Mouse (Mus musculus) embryonic facial prominence, embryonic 13.5 days (tissue): ENCODE results near the gene Gramd1c. TPM values are rescaled to one million over a fixed set of nuclear protein-coding genes. Genes with fewer than 3 reads are reported as not detected.

Source experiments
- ATAC-seq: fragments of 200-750 bp; cut with Nextera tagmentation; 2 replicates; pipeline ENCODE4 v1.8.0; 2017; ENCODE audit warnings: low read depth; ENCODE audit not compliant: insufficient number of reproducible peaks, insufficient read depth, low FRiP score, low TSS enrichment
- H3K27ac ChIP-seq: fragments of 300-500 bp; sonication (generic); 2 replicates; pipeline ENCODE4 v1.5.1; 2015; ENCODE audit warnings: moderate library complexity, mild to moderate bottlenecking, inconsistent platforms
- H3K27me3 ChIP-seq: fragments of 300-500 bp; sonication (generic); 2 replicates; pipeline ENCODE4 v1.6.1; 2015; ENCODE audit warnings: mild to moderate bottlenecking, inconsistent platforms
- H3K36me3 ChIP-seq: fragments of 300-500 bp; sonication (generic); 2 replicates; pipeline ENCODE4 v1.6.1; 2015; ENCODE audit warnings: mild to moderate bottlenecking, inconsistent platforms
- H3K4me1 ChIP-seq: fragments of 300-500 bp; sonication (generic); 2 replicates; pipeline ENCODE4 v1.6.1; 2015; ENCODE audit warnings: inconsistent platforms
- H3K4me2 ChIP-seq: fragments of 300-500 bp; sonication (generic); 2 replicates; pipeline ENCODE4 v1.6.1; 2015; ENCODE audit warnings: moderate library complexity, mild to moderate bottlenecking, inconsistent platforms
- H3K4me3 ChIP-seq: fragments of 300-500 bp; sonication (generic); 2 replicates; pipeline ENCODE4 v1.5.1; 2015; ENCODE audit warnings: mild to moderate bottlenecking, inconsistent platforms
- H3K9ac ChIP-seq: fragments of 300-500 bp; sonication (generic); 2 replicates; pipeline ENCODE4 v1.6.1; 2015; ENCODE audit warnings: mild to moderate bottlenecking, inconsistent platforms
- H3K9me3 ChIP-seq: fragments of 300-500 bp; sonication (generic); 2 replicates; pipeline ENCODE4 v1.6.1; 2016; ENCODE audit warnings: inconsistent platforms
- WGBS: fragments of 180-500 bp; shearing (Covaris S2); methylation state at CpG from one replicate; pipeline ENCODE4 v1.1.7; 2015; ENCODE audit warnings: mixed read lengths; 5-methylcytosine and 5-hydroxymethylcytosine counted together
- polyA plus RNA-seq: library from polyadenylated mRNA; unstranded; fragments of >200 nt; fragmentation: Nextera tagmentation; extraction: Ambion mirVana; gene quantifications from 2 replicates; pipeline ENCODE4 v1.2.1, GENCODE M21; 2015

Gramd1c gene
- polyA plus RNA-seq, 1 experiment from 2014 or later = 5.4 TPM

GRCm38 (mm10) chr16:44058745-44059144 lies 4.4 kb downstream of the Gramd1c start:
- Histone ChIP-seq H3K4me2 (no peak overlapping the region), H3K9me3 (no peaks in the 10 kb centered on the region), H3K4me3 (no peak overlapping the region), H3K4me1 (peaks cover 13% of the 10 kb centered on the region), H3K9ac (no peak overlapping the region), H3K27me3 (no peaks in the 10 kb centered on the region), H3K27ac (no peak overlapping the region), H3K36me3 (no peaks in the 10 kb centered on the region)
- 22% methylated on average over 10 of the region's 10 CpGs for WGBS
- ATAC-seq = no peak

- Histone ChIP-seq H3K4me1 (peaks cover 21% of the 10 kb centered on the region), H3K27ac (no peak overlapping the region), H3K4me3 (no peak overlapping the region), H3K9me3 (no peaks in the 10 kb centered on the region), H3K9ac (no peak overlapping the region), H3K36me3 (no peaks in the 10 kb centered on the region), H3K4me2 (no peak overlapping the region), H3K27me3 (no peaks in the 10 kb centered on the region)
- WGBS = 62% methylated on average over 8 of the region's 8 CpGs
- ATAC-seq = no peak
These were observed 7.4 kb downstream of the Gramd1c start for GRCm38 (mm10) chr16:44055766-44056165.

- H3K27ac ChIP-seq = no peak overlapping the region
These were observed 9.9 kb downstream of the Gramd1c start for GRCm38 (mm10) chr16:44053265-44053664.

GRCm38 (mm10) chr16:44052390-44052789 lies 10.8 kb downstream of the Gramd1c start:
- WGBS = 55% methylated on average over 6 of the region's 6 CpGs
- Histone ChIP-seq H3K27ac (no peak overlapping the region), H3K9ac (no peak overlapping the region), H3K27me3 (no peaks in the 10 kb centered on the region), H3K4me2 (no peak overlapping the region), H3K4me1 (peaks cover 15% of the 10 kb centered on the region), H3K9me3 (no peaks in the 10 kb centered on the region), H3K4me3 (no peak overlapping the region), H3K36me3 (no peaks in the 10 kb centered on the region)
- ATAC-seq = no peak

More at GRCm38 (mm10) chr16:44053265-44053664, 9.9 kb downstream of the Gramd1c start:
- no peak for ATAC-seq
- Histone ChIP-seq H3K4me2 (peak overlapping the region; percentile 9; the same call in 1 of the 2 replicates), H3K27me3 (no peaks in the 10 kb centered on the region), H3K9ac (no peak overlapping the region), H3K4me1 (peaks cover 17% of the 10 kb centered on the region), H3K36me3 (no peaks in the 10 kb centered on the region), H3K4me3 (no peak overlapping the region), H3K9me3 (no peaks in the 10 kb centered on the region)
- 17% methylated on average over 6 of the region's 6 CpGs for WGBS

GRCm38 (mm10) chr16:44050139-44050538 lies 13.0 kb downstream of the Gramd1c start:
- no peak overlapping the region for H3K4me3 ChIP-seq
- H3K9me3 ChIP-seq = 0 out of 2 replicates have a peak, but pooled peaks cover 3% of the 10 kb centered on the region
- no peaks in the 10 kb centered on the region for H3K36me3 ChIP-seq
- H3K4me1 ChIP-seq = peaks cover 15% of the 10 kb centered on the region
- no peak for ATAC-seq
- no peak overlapping the region for H3K4me2 ChIP-seq
- 88% methylated on average over 5 of the region's 5 CpGs for WGBS
- H3K9ac ChIP-seq = no peak overlapping the region
- H3K27me3 ChIP-seq = no peaks in the 10 kb centered on the region
- no peak overlapping the region for H3K27ac ChIP-seq

- WGBS = 77% methylated on average over 4 of the region's 4 CpGs
- ATAC-seq = no peak
- Histone ChIP-seq H3K27me3 (no peaks in the 10 kb centered on the region), H3K9ac (no peak overlapping the region), H3K4me2 (no peak overlapping the region), H3K9me3 (no peaks in the 10 kb centered on the region), H3K36me3 (no peaks in the 10 kb centered on the region), H3K4me1 (peaks cover 5% of the 10 kb centered on the region; the same call in 1 of the 2 replicates), H3K27ac (no peak overlapping the region), H3K4me3 (no peak overlapping the region)
These were observed 24.0 kb downstream of the Gramd1c start for GRCm38 (mm10) chr16:44039112-44039511.

GRCm38 (mm10) chr16:44035221-44035620 lies 27.9 kb downstream of the Gramd1c start:
- Histone ChIP-seq H3K4me2 (no peak overlapping the region), H3K4me1 (peaks cover 5% of the 10 kb centered on the region; the same call in 1 of the 2 replicates), H3K36me3 (no peaks in the 10 kb centered on the region), H3K9me3 (no peaks in the 10 kb centered on the region), H3K9ac (no peak overlapping the region), H3K4me3 (no peak overlapping the region), H3K27ac (no peak overlapping the region), H3K27me3 (no peaks in the 10 kb centered on the region)
- 73% methylated on average over 3 of the region's 3 CpGs for WGBS
- no peak for ATAC-seq

- H3K27me3 ChIP-seq = no peaks in the 10 kb centered on the region
- WGBS = 89% methylated on average over 5 of the region's 5 CpGs
- no peak overlapping the region for H3K9ac ChIP-seq
- no peaks in the 10 kb centered on the region for H3K9me3 ChIP-seq
- no peak overlapping the region for H3K4me3 ChIP-seq
- no peaks in the 10 kb centered on the region for H3K36me3 ChIP-seq
- no peak for ATAC-seq
- H3K4me2 ChIP-seq = no peak overlapping the region
- H3K4me1 ChIP-seq = peaks cover 5% of the 10 kb centered on the region; the same call in 1 of the 2 replicates
- no peak overlapping the region for H3K27ac ChIP-seq
These were observed 29.8 kb downstream of the Gramd1c start for GRCm38 (mm10) chr16:44033365-44033764.

- H3K4me3 ChIP-seq = no peak overlapping the region
- ATAC-seq = no peak
- no peaks in the 10 kb centered on the region for H3K9me3 ChIP-seq
- no peaks in the 10 kb centered on the region for H3K27me3 ChIP-seq
- no peak overlapping the region for H3K9ac ChIP-seq
- H3K27ac ChIP-seq = no peak overlapping the region
- 67% methylated on average over 2 of the region's 2 CpGs for WGBS
- no peak overlapping the region for H3K4me2 ChIP-seq
- H3K36me3 ChIP-seq = no peaks in the 10 kb centered on the region
- peaks cover 3% of the 10 kb centered on the region; the same call in 1 of the 2 replicates for H3K4me1 ChIP-seq
These were observed 33.9 kb downstream of the Gramd1c start for GRCm38 (mm10) chr16:44029273-44029672.

- 58% methylated on average over 9 of the region's 9 CpGs for WGBS
- ATAC-seq = no peak
These were observed 36.3 kb downstream of the Gramd1c start for GRCm38 (mm10) chr16:44026822-44027221.

GRCm38 (mm10) chr16:44026210-44026609 lies 36.9 kb downstream of the Gramd1c start:
- WGBS = 56% methylated on average over 6 of the region's 6 CpGs
- ATAC-seq = no peak
- Histone ChIP-seq H3K27me3 (no peaks in the 10 kb centered on the region), H3K4me3 (no peak overlapping the region), H3K27ac (no peak overlapping the region), H3K4me2 (no peak overlapping the region), H3K4me1 (peaks cover 3% of the 10 kb centered on the region; the same call in 1 of the 2 replicates), H3K36me3 (no peaks in the 10 kb centered on the region), H3K9me3 (no peaks in the 10 kb centered on the region), H3K9ac (no peak overlapping the region)

More at GRCm38 (mm10) chr16:44026822-44027221, 36.3 kb downstream of the Gramd1c start:
- no peak overlapping the region for H3K27ac ChIP-seq
- H3K4me2 ChIP-seq = no peak overlapping the region
- H3K4me1 ChIP-seq = peaks cover 3% of the 10 kb centered on the region; the same call in 1 of the 2 replicates
- H3K9ac ChIP-seq = no peak overlapping the region
- no peak overlapping the region for H3K4me3 ChIP-seq
- no peaks in the 10 kb centered on the region for H3K9me3 ChIP-seq
- no peaks in the 10 kb centered on the region for H3K27me3 ChIP-seq
- no peaks in the 10 kb centered on the region for H3K36me3 ChIP-seq

- Histone ChIP-seq H3K9ac (no peak overlapping the region), H3K4me2 (no peak overlapping the region), H3K4me3 (no peak overlapping the region), H3K27ac (no peak overlapping the region), H3K9me3 (no peaks in the 10 kb centered on the region), H3K4me1 (no peaks in the 10 kb centered on the region), H3K36me3 (no peaks in the 10 kb centered on the region), H3K27me3 (no peaks in the 10 kb centered on the region)
- ATAC-seq = no peak
- 83% methylated on average over 2 of the region's 2 CpGs for WGBS
These were observed 44.1 kb downstream of the Gramd1c start for GRCm38 (mm10) chr16:44018986-44019548.
